Mouse (Mus musculus) liver, embryonic 14.5 days (tissue): ENCODE measurements around the gene Nup133.

Experiments used
- CTCF ChIP-seq: IDR thresholded peaks from 2 replicates; pipeline ENCODE4 v1.5.1; 2016; ENCODE audit warnings: antibody characterized with exemption, low read depth, control low read depth
- EP300 ChIP-seq: IDR thresholded peaks from 2 replicates; pipeline ENCODE4 v1.6.1; 2016; ENCODE audit warnings: antibody characterized with exemption, low read depth

DNA sequence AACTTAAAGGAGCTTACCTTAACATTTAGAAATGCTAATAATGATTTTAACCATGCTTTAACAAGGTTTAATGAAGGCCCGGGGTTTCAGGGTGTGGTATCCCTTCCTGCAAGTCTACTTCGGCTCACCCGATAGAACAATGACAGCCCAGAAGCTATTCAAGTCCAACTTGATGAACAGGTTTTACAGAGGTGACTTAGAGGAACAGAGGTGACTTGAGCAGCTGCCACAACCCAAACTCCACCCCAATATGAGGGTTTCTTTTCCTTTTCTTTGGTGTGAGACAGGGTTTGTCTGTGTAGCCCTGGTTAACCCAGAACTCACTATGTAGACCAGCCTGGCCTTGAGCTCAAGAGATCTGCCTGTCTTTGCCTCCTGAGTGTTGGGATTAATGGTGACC lies 44.9 kb upstream of the Nup133 start:
- no peak for TF ChIP-seq CTCF
- TF ChIP-seq EP300, result no peak
